Mouse (Mus musculus) lung, postnatal 0 days (tissue): Measurements from ENCODE around the gene Wfdc10.

Experiments
- CTCF ChIP-seq: IDR thresholded peaks from 2 replicates; pipeline ENCODE4 v1.5.1; 2016; ENCODE audit warnings: antibody characterized with exemption, mild to moderate bottlenecking
- EP300 ChIP-seq: IDR thresholded peaks from 2 replicates; pipeline ENCODE4 v1.6.1; 2016; ENCODE audit warnings: antibody characterized with exemption, mild to moderate bottlenecking, control low read depth

GRCm38 (mm10) chr2:164704235-164704634 lies 48.4 kb downstream of the Wfdc10 start:
- TF ChIP-seq CTCF, result no peak
- TF ChIP-seq EP300, result no peak
